Mouse (Mus musculus): Measurements from ENCODE around the gene Psmb9.
"Not testable (repeated sequence)": the region's sequence is repeated elsewhere in the genome, so short reads cannot be mapped to it uniquely, and the experiment has no call there.

- not testable (repeated sequence) for TF ChIP-seq CTCF (conservative IDR thresholded peaks at IDR 0.05; ENCODE audit: insufficient read depth, insufficient read length, low read depth, low read length); POLR2A (IDR thresholded peaks at IDR 0.05; ENCODE audit: low read depth, low read length)
These were observed 32.8 kb upstream of the Psmb9 start for GRCm38 (mm10) chr17:34220401-34220800.

All from kidney, adult 2 months (tissue).